Mouse (Mus musculus) lung, adult 2 months (tissue): ENCODE results near the gene Rnaseh2b. TPM values are rescaled to one million over a fixed set of nuclear protein-coding genes. Genes with fewer than 3 reads are reported as not detected.

ENCODE experiments used
- DNase-seq: peaks from one replicate; pipeline ENCODE4 v3.0.0; 2022
- H3K4me1 ChIP-seq: fragments of 200-500 bp; 2 replicates; pipeline ENCODE4 v1.6.1; 2011; ENCODE audit warnings: low read length; ENCODE audit not compliant: control insufficient read depth, insufficient read depth
- H3K4me3 ChIP-seq: fragments of 200-500 bp; replicated peaks from 2 replicates; pipeline ENCODE3; 2011; ENCODE audit warnings: low read depth, mild to moderate bottlenecking, control low read depth, low read length; ENCODE audit errors: extremely low read depth
- CTCF ChIP-seq: fragments of 200-500 bp; IDR thresholded peaks from 2 replicates; pipeline ENCODE4 v1.5.1; 2011; ENCODE audit warnings: mild to moderate bottlenecking, low read length, control low read depth; ENCODE audit not compliant: insufficient read depth
- POLR2A ChIP-seq: fragments of 200-500 bp; IDR thresholded peaks from 2 replicates; pipeline ENCODE4 v1.6.1; 2011; ENCODE audit warnings: low read depth, mild to moderate bottlenecking, control low read depth, low read length, borderline replicate concordance; ENCODE audit errors: extremely low read depth
- WGBS: fragments of 180-500 bp; shearing (Covaris S2); methylation state at CpG from one replicate; pipeline ENCODE4 v1.1.7; 2018; 5-methylcytosine and 5-hydroxymethylcytosine counted together
- polyA plus RNA-seq: library from polyadenylated mRNA; depleted of rRNA; stranded (reverse); fragments of >200 nt; gene quantifications from 2 replicates; pipeline ENCODE4 v1.2.3, GENCODE M21; 2012

The Rnaseh2b gene
- polyA plus RNA-seq, 1 experiment = 2.6 TPM

DNA sequence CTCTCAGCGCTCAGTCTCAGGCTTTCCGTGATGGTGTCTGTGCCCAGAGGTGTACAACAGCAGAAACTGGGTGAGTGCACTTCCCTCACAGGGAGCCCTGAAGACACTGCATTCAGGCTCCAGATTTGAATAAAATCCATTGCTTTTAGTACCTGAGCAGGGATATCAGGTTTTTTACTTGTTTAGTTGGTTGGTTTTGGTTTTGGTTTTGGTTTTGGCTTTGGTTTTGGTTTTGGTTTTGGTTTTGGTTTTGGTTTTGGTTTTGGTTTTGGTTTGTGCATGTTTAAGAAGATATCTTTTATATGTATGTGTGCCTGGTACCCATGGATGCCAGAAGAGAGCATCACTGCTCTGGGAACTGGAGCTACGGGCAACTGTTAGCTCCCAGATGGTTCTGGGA is 58.5 kb downstream of the Rnaseh2b start:
- H3K4me1 ChIP-seq = no peaks in the 10 kb centered on the region

DNA sequence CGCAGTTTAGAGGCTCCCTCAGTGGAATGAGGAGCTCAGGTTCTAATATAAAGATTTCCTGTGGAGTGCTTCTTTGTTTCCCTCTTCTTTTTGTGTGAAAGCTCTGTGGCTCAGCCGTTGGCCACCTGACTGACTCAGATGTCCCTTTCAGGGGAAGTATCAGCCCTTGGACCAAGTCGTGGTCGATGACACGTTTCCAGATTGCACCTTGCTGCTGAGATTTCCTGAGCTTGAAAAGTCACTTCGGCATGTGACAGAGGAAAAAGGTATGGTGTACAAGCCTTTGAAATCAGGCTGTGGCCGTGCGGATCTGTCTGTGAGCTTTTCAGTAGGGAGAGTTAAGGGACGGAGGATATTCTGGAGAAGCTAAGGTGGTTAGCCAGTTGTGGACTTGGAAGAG is 61.0 kb downstream of the Rnaseh2b start:
- Histone ChIP-seq H3K4me3 (no peak overlapping the region), H3K4me1 (no peaks in the 10 kb centered on the region)
- 83% methylated on average over 9 of the region's 9 CpGs for WGBS
- no peak for TF ChIP-seq POLR2A
- no peak for TF ChIP-seq CTCF
- no peak for DNase-seq

More for the DNA sequence above, 58.5 kb downstream of the Rnaseh2b start:
- WGBS = 95% methylated on average over 3 of the region's 3 CpGs
- no peak for DNase-seq
- H3K4me3 ChIP-seq = no peak overlapping the region
- TF ChIP-seq CTCF (no peak), POLR2A (no peak)

DNA sequence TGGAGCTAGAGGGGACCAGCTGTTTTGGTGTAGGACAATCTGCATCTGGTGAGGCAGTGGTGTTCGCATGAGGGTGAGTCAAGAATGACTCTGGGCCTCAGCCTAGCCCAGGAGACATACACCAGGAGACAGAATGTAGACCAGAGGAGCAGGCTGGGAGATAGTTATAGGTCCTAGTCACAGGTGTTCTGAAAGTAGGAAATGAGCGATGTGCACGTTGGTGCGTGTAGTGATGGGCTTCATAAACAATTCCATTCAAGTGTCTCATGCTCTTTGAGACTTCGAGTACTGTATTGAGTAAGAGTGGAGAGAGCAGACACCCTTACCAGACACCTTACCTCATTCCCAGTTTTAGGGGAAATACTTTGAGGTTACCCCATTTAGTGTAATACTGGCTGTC is 61.4 kb downstream of the Rnaseh2b start:
- TF ChIP-seq CTCF = no peak
- TF ChIP-seq POLR2A = no peak
- DNase-seq = no peak
- no peak overlapping the region for H3K4me3 ChIP-seq
- 87% methylated on average over 5 of the region's 5 CpGs for WGBS
- no peaks in the 10 kb centered on the region for H3K4me1 ChIP-seq

DNA sequence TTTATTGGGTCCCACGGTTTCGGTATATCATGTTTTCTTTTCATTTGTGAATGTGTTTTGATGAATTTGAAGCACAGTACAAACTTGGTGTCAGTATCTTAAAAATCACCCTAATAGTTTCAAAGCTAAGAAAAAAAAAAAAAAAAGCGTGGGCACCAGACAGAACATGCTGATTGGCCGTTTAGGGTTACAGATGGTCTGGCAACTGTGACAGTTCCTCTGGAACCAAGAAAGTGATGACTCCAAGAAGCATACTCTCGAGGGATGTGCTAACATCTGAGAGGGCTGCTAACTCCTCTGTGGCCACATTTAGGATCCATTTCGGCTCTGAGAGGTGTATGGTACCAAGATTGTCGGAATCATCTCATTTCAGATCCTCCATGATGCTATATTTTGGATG is 62.8 kb downstream of the Rnaseh2b start:
- Histone ChIP-seq H3K4me1 (no peaks in the 10 kb centered on the region), H3K4me3 (no peak overlapping the region)
- 86% methylated on average over 7 of the region's 7 CpGs for WGBS
- TF ChIP-seq POLR2A (no peak), CTCF (no peak)
- DNase-seq = no peak

DNA sequence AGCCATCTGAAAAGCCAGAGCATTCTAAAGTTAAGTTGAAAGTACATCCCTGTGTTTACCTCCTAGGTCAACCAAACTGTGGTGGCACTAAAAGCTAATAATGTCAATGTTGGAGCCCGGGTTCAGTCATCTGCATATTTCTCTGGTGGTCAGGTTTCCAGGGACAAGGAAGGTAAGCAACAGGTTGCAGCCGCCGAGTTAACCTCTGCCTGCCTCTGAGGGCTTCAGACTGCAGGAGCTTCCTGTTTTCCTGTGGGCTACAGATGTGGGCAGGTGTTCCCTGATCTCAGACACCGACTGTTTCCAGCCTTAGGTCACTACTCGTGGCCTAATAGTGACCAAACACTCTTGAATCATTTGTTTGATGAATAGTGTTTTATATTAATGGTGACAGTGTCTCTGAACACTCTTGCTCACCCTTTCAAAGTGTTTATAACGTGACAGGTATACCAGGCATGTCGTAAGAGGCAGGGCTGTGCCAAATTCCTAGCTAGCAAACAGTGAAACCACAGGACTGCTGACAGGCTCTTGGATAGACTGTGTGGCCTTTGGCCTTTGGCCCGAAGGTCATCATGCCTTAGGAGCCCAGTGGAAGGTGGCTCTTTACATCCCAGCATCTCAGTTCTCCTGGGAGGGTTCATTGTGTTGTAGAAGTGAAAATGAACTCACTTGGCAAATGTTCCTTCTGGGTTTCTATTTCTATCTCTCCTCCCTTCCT is 69.0 kb downstream of the Rnaseh2b start:
- WGBS = 49% methylated on average over 8 of the region's 8 CpGs
- TF ChIP-seq CTCF (no peak), POLR2A (no peak)
- no peak overlapping the region for H3K4me3 ChIP-seq
- no peak for DNase-seq
- H3K4me1 ChIP-seq = no peaks in the 10 kb centered on the region

DNA sequence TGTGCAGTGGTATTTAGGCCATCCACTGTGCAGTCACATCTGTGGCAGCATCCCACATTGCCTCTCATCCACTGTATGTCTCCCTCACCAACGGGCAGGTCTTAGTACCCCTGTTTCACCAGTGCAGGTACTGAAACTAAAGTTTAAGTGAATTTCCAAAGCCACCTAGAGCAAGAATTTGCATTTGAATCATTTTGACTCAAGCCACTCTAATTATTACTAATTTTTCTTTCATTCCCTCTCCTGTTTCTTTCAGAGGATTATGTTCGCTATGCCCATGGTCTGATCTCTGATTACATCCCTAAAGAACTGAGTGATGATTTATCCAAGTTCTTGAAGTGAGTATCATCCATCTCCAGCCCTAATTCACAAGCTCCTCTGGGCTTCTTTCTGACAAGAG is 71.4 kb downstream of the Rnaseh2b start:
- TF ChIP-seq CTCF (no peak), POLR2A (no peak)
- Histone ChIP-seq H3K4me1 (no peaks in the 10 kb centered on the region), H3K4me3 (no peak overlapping the region)
- DNase-seq = no peak
- WGBS = 91% methylated on average over 2 of the region's 2 CpGs

DNA sequence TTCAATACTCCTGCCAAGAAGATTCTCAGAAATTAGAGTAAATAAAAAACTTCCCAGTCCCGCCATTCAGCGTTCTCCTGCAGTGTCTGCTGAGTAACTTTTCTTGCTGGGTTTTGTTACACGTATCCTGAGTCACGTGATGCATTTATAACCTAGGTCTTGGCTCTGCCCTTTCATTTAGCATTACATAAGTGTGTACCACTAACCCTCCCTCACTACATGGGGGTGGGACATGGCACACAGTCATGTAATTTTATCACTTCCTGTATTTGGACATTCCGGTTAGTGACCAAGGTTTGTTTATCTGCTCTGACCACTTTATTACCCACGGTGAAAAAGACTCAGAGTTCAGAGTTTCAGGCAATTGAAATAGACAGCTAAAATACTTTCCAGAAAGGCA is 78.4 kb downstream of the Rnaseh2b start:
- DNase-seq = peak; percentile 24
- Histone ChIP-seq H3K4me3 (peak overlapping the region; percentile 29), H3K4me1 (peaks cover 2% of the 10 kb centered on the region; the same call in 1 of the 2 replicates)
- TF ChIP-seq POLR2A (no peak), CTCF (no peak)
- 20% methylated on average over 6 of the region's 6 CpGs for WGBS

DNA sequence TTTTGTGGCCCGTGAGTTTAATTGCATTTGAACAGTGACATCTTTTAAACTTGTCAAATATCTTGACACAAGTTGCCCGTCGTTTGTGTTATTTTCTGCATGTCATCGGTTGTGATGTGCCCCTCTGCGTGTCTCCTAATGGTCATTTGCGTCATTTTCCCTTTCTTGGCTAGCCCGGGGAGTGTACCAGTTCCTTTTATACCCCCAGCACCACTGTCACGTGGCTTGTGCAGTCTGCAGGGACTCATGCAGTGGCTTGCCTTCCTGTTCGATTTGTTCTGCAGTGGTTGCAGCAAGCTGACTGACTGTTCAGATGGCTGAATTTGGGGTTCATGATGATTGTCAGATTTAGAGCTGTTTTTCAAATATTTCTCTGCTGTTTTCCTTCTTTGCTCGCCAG is 81.6 kb downstream of the Rnaseh2b start:
- no peak for DNase-seq
- H3K4me1 ChIP-seq = peaks cover 2% of the 10 kb centered on the region; the same call in 1 of the 2 replicates
- no peak overlapping the region for H3K4me3 ChIP-seq
- 51% methylated on average over 10 of the region's 10 CpGs for WGBS
- TF ChIP-seq CTCF (no peak), POLR2A (no peak)

DNA sequence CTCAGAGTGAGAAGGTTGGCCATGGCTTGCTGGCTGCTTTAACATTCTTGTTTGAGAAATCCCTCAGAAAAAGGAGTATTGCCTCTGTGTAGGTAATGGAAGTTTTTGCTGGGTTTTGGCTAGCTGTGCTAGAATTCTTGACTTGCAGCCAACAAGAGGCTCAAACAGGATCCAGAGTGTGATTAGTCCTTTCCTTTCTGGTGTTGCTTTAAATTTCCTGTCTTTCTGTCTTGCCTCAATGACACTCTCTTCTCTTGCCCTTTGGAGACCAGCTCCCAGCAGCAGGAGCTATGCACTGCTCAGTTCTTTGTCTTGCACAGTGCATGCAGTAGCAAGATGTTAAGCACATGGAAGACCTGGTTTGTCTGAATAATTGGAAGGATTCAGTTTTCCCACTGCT is 83.3 kb downstream of the Rnaseh2b start:
- H3K4me1 ChIP-seq = no peaks in the 10 kb centered on the region
- no peak for DNase-seq
- H3K4me3 ChIP-seq = no peak overlapping the region
- TF ChIP-seq POLR2A = no peak
- TF ChIP-seq CTCF = no peak

DNA sequence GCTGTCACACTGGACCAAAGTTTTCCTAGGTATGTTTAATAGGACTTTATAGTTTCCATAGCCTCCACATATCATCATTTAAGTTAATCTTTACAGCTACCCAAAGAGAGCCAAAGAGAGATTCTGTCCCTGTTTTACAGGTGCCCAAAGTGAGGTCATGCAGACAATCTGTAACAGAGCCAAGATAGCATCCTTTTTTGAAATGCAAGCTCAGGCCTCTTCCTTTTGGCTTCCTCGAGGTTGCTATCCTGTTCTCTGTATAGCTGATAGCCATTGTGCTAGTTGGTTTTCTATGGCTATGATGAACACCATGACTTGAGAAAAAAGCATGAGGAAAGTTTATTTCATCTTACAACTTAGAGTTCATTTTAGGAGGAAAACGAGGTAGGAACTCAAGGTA is 83.7 kb downstream of the Rnaseh2b start:
- 61% methylated on average over 2 of the region's 2 CpGs for WGBS

DNA sequence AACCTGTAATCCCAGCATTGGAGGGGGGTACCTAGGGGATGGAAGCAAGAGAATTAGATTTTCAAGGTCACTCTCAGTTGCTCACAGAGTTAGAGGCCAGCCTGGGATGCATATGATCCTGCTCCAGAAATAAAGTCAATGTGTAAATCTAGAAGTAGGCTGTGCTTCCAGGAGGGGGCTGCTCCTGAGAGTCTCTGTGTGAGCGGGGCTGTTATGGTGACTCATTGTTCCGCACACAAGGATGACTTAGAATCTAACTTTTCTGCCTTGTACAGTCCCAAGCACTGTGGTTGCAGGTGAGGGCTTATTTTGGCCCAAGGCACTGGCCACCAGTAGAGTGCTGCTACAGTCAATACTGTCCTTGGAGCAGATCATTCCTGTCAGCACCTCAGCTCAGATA is 87.0 kb downstream of the Rnaseh2b start:
- Histone ChIP-seq H3K4me1 (no peaks in the 10 kb centered on the region), H3K4me3 (no peak overlapping the region)
- no peak for DNase-seq
- TF ChIP-seq CTCF (no peak), POLR2A (no peak)
- 94% methylated on average over 2 of the region's 2 CpGs for WGBS

More for the DNA sequence above, 83.7 kb downstream of the Rnaseh2b start:
- Histone ChIP-seq H3K4me3 (no peak overlapping the region), H3K4me1 (no peaks in the 10 kb centered on the region)
- TF ChIP-seq CTCF (no peak), POLR2A (no peak)
- no peak for DNase-seq
